Mouse (Mus musculus) limb, embryonic 14.5 days (tissue): Measurements from ENCODE around the gene Fam131a. TPM values are rescaled to one million over a fixed set of nuclear protein-coding genes. Genes with fewer than 3 reads are reported as not detected.

Experiments used
- ATAC-seq: fragments of 200-750 bp; cut with Nextera tagmentation; 2 replicates; pipeline ENCODE4 v1.8.0; 2017; ENCODE audit warnings: low read depth, moderate number of reproducible peaks, moderate TSS enrichment; ENCODE audit not compliant: low FRiP score
- DNase-seq: peaks from one replicate; pipeline ENCODE4 v3.0.0-alpha.2; 2015; ENCODE audit warnings: low spot score
- H3K27ac ChIP-seq: fragments of 300-500 bp; sonication (generic); replicated peaks from 2 replicates; pipeline ENCODE4 v1.5.1; 2014; ENCODE audit warnings: low read depth, mild to moderate bottlenecking, low read length, moderate library complexity, mixed read lengths
- H3K27me3 ChIP-seq: fragments of 300-500 bp; sonication (generic); 2 replicates; pipeline ENCODE4 v1.6.1; 2014; ENCODE audit warnings: low read length, mixed read lengths; ENCODE audit not compliant: control insufficient read depth, insufficient read depth
- H3K36me3 ChIP-seq: fragments of 300-500 bp; sonication (generic); 2 replicates; pipeline ENCODE4 v1.6.1; 2014; ENCODE audit warnings: mild to moderate bottlenecking, low read length, moderate library complexity, mixed read lengths; ENCODE audit not compliant: control insufficient read depth, insufficient read depth
- H3K4me1 ChIP-seq: fragments of 300-500 bp; sonication (generic); 2 replicates; pipeline ENCODE4 v1.6.1; 2014; ENCODE audit warnings: antibody characterized with exemption, low read length, mixed read lengths; ENCODE audit not compliant: control insufficient read depth, insufficient read depth
- H3K4me2 ChIP-seq: fragments of 300-500 bp; sonication (generic); replicated peaks from 2 replicates; pipeline ENCODE4 v1.6.1; 2014; ENCODE audit warnings: low read depth, mild to moderate bottlenecking, low read length, moderate library complexity; ENCODE audit not compliant: severe bottlenecking
- H3K4me3 ChIP-seq: fragments of 300-500 bp; sonication (generic); replicated peaks from 2 replicates; pipeline ENCODE4 v1.5.1; 2014; ENCODE audit warnings: low read length
- H3K9ac ChIP-seq: fragments of 300-500 bp; sonication (generic); 2 replicates; pipeline ENCODE4 v1.6.1; 2014; ENCODE audit warnings: mild to moderate bottlenecking, low read depth, low read length, moderate library complexity; ENCODE audit not compliant: severe bottlenecking
- H3K9me3 ChIP-seq: fragments of 300-500 bp; sonication (generic); 2 replicates; pipeline ENCODE4 v1.6.1; 2016; ENCODE audit warnings: low read length; ENCODE audit not compliant: control insufficient read depth
- POLR2A ChIP-seq: fragments of 200-500 bp; IDR thresholded peaks from 2 replicates; pipeline ENCODE4 v1.8.0; 2012; ENCODE audit warnings: inconsistent platforms, mild to moderate bottlenecking, moderate library complexity, borderline replicate concordance; ENCODE audit not compliant: insufficient read depth, insufficient read length; ENCODE audit errors: extremely low read depth
- WGBS: fragments of 180-500 bp; shearing (Covaris S2); extraction: QIAGEN DNeasy Blood & Tissue Kit; methylation state at CpG from one replicate; pipeline ENCODE4 v1.1.7; 2014; 5-methylcytosine and 5-hydroxymethylcytosine counted together
- polyA plus RNA-seq, 2 experiments: library from polyadenylated mRNA; depleted of rRNA in 1 of 2; stranded (reverse) in 1 of 2; unstranded in 1 of 2; fragments of >200 nt; fragmentation: Nextera tagmentation in 1 of 2; extraction: Ambion mirVana in 1 of 2; gene quantifications; 2 replicates each; pipeline versions ENCODE4 v1.2.1 to v1.2.3; 2012 to 2014

The Fam131a gene
- polyA plus RNA-seq, 2 experiments, result 10.3 to 15.6 TPM

- Histone ChIP-seq H3K36me3 (peaks cover 23% of the 10 kb centered on the region), H3K27ac (peak overlapping the region; percentile 43; the same call in 1 of the 2 replicates), H3K4me3 (peak overlapping the region; percentile 40), H3K9me3 (no peaks in the 10 kb centered on the region), H3K4me2 (peak overlapping the region; percentile 74), H3K4me1 (peaks cover 30% of the 10 kb centered on the region), H3K9ac (peak overlapping the region; percentile 46), H3K27me3 (no peaks in the 10 kb centered on the region)
- 2% methylated on average over 44 of the region's 46 CpGs for WGBS
- peak; percentile 91 for DNase-seq
- TF ChIP-seq POLR2A, result no peak
- peak; percentile 56 for ATAC-seq
Measured at GRCm38 (mm10) chr16:20695622-20696323, 2.7 kb downstream of the Fam131a start.

GRCm38 (mm10) chr16:20699266-20699665, 6.2 kb downstream of the Fam131a start:
- Histone ChIP-seq H3K4me3 (no peak overlapping the region), H3K9me3 (no peaks in the 10 kb centered on the region), H3K36me3 (peaks cover 12% of the 10 kb centered on the region), H3K27ac (no peak overlapping the region), H3K27me3 (no peaks in the 10 kb centered on the region), H3K9ac (no peak overlapping the region), H3K4me1 (peaks cover 32% of the 10 kb centered on the region), H3K4me2 (no peak overlapping the region)
- ATAC-seq (no peak), DNase-seq (no peak)
- 75% methylated on average over 5 of the region's 5 CpGs for WGBS
- TF ChIP-seq POLR2A, result no peak

GRCm38 (mm10) chr16:20700036-20700435, 7.0 kb downstream of the Fam131a start:
- Histone ChIP-seq H3K27me3 (no peaks in the 10 kb centered on the region), H3K9me3 (no peaks in the 10 kb centered on the region), H3K27ac (no peak overlapping the region), H3K36me3 (peaks cover 19% of the 10 kb centered on the region), H3K4me2 (no peak overlapping the region), H3K4me3 (no peak overlapping the region), H3K9ac (no peak overlapping the region), H3K4me1 (peaks cover 27% of the 10 kb centered on the region)
- no peak for ATAC-seq
- no peak for TF ChIP-seq POLR2A
- WGBS, result 29% methylated on average over 5 of the region's 5 CpGs
- no peak for DNase-seq

- Histone ChIP-seq H3K27ac (no peak overlapping the region), H3K4me2 (no peak overlapping the region; the same call in 1 of the 2 replicates), H3K27me3 (no peaks in the 10 kb centered on the region), H3K4me1 (peaks cover 19% of the 10 kb centered on the region), H3K9me3 (no peaks in the 10 kb centered on the region), H3K4me3 (no peak overlapping the region), H3K36me3 (peaks cover 31% of the 10 kb centered on the region), H3K9ac (peak overlapping the region; percentile 29)
- WGBS, result 42% methylated on average over 7 of the region's 7 CpGs
- no peak for ATAC-seq
- TF ChIP-seq POLR2A, result no peak
- DNase-seq, result no peak
Measured at GRCm38 (mm10) chr16:20701316-20701715, 8.3 kb downstream of the Fam131a start.

GRCm38 (mm10) chr16:20701729-20702521, 8.9 kb downstream of the Fam131a start:
- Histone ChIP-seq H3K4me2 (peak overlapping the region; percentile 15; the same call in 1 of the 2 replicates), H3K27me3 (no peaks in the 10 kb centered on the region), H3K27ac (peak overlapping the region; percentile 5), H3K4me3 (no peak overlapping the region), H3K4me1 (peaks cover 14% of the 10 kb centered on the region), H3K9ac (peak overlapping the region; percentile 29), H3K36me3 (peaks cover 36% of the 10 kb centered on the region), H3K9me3 (no peaks in the 10 kb centered on the region)
- ATAC-seq, result peak; percentile 31; the same call in 1 of the 2 replicates
- DNase-seq, result no peak
- WGBS, result 21% methylated on average over 12 of the region's 12 CpGs
- no peak for TF ChIP-seq POLR2A
